Mouse (Mus musculus) bone marrow macrophage, adult 2 months (primary cell): Measurements from ENCODE around the gene Smyd1. TPM values are rescaled to one million over a fixed set of nuclear protein-coding genes. Genes with fewer than 3 reads are reported as not detected.
A peak's percentile ranks its signal among the peaks of the same experiment; 100 is the strongest.

Experiments
- H3K27ac ChIP-seq: 2 replicates; pipeline ENCODE4 v1.5.1; 2012; ENCODE audit warnings: low read depth, low read length; ENCODE audit not compliant: insufficient read depth
- H3K4me1 ChIP-seq: 2 replicates; pipeline ENCODE4 v1.6.1; 2012; ENCODE audit warnings: low read length; ENCODE audit not compliant: control insufficient read depth, insufficient read depth
- H3K4me3 ChIP-seq: 2 replicates; pipeline ENCODE4 v1.5.1; 2012; ENCODE audit warnings: mild to moderate bottlenecking, low read length, moderate library complexity; ENCODE audit not compliant: insufficient read depth
- CTCF ChIP-seq: IDR thresholded peaks from 2 replicates; pipeline ENCODE4 v1.5.1; 2012; ENCODE audit warnings: low read depth, mild to moderate bottlenecking, low read length, moderate library complexity
- POLR2A ChIP-seq: IDR thresholded peaks from 2 replicates; pipeline ENCODE4 v1.6.1; 2012; ENCODE audit warnings: mild to moderate bottlenecking, low read depth, low read length, borderline replicate concordance
- polyA plus RNA-seq: library from polyadenylated mRNA; stranded (reverse); fragments of >200 nt; gene quantifications from 2 replicates; pipeline ENCODE4 v1.2.4, GENCODE M21; 2012; ENCODE audit not compliant: missing spikeins, insufficient read depth, insufficient read length

The Smyd1 gene
- polyA plus RNA-seq, 1 experiment = not detected

DNA sequence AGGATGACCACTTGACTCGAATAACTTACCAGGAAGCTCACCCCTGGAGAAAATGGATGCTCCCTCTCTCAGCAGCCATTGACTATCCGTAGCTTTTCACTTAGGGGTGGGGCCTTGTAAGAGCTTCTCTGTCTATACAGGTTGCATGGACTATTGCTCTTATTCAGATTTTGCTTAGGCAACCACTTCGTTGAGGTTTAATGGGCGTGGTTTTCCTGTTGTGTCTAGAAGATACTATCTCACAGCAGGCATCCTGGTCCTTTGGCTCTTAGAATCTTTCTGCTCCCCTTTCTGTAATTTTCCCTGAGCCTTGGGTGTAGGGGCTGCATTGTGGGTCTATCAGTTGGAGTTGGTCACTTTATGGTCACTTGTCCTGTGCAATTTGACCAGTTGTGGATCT lies 100.5 kb downstream of the Smyd1 start:
- H3K4me1 ChIP-seq = peaks cover 21% of the 10 kb centered on the region
- no peak overlapping the region for H3K4me3 ChIP-seq
- no peak overlapping the region for H3K27ac ChIP-seq
- TF ChIP-seq POLR2A (no peak), CTCF (no peak)

- TF ChIP-seq CTCF (no peak), POLR2A (no peak)
- Histone ChIP-seq H3K27ac (no peak overlapping the region), H3K4me3 (no peak overlapping the region), H3K4me1 (peaks cover 11% of the 10 kb centered on the region)
Observed at GRCm38 (mm10) chr6:71212471-71212870, 109.6 kb downstream of the Smyd1 start.

GRCm38 (mm10) chr6:71211917-71212316 lies 110.1 kb downstream of the Smyd1 start:
- no peak overlapping the region for H3K4me3 ChIP-seq
- TF ChIP-seq CTCF (no peak), POLR2A (no peak)
- H3K27ac ChIP-seq = no peak overlapping the region
- H3K4me1 ChIP-seq = peaks cover 11% of the 10 kb centered on the region

- peaks cover 11% of the 10 kb centered on the region for H3K4me1 ChIP-seq
- TF ChIP-seq CTCF = no peak
- no peak for TF ChIP-seq POLR2A
Observed at GRCm38 (mm10) chr6:71208691-71209090, 113.3 kb downstream of the Smyd1 start.

GRCm38 (mm10) chr6:71204166-71204565 lies 117.9 kb downstream of the Smyd1 start:
- Histone ChIP-seq H3K27ac (no peak overlapping the region), H3K4me1 (peaks cover 26% of the 10 kb centered on the region), H3K4me3 (no peak overlapping the region)
- no peak for TF ChIP-seq CTCF
- no peak for TF ChIP-seq POLR2A

More at GRCm38 (mm10) chr6:71208691-71209090, 113.3 kb downstream of the Smyd1 start:
- Histone ChIP-seq H3K27ac (no peak overlapping the region), H3K4me3 (no peak overlapping the region)

DNA sequence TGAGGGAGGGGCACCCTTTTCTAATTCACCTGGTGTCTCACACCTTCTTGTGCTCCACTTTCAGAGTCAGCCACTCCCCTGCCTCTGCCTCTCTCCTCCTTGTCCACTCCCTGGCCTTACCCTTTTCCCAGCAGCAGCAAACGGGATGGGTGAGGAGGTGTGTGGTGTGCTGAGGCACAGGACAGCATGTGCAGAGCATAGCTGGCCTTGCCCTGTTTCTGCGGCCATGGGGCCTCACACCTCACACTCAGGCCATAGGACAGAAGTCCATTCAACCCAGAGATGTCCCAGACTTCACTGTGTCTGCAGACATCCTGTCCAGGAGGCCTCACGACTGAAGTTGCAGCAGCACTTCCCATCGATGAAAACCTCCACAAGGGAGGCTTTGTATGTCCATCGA lies 118.4 kb downstream of the Smyd1 start:
- no peak overlapping the region for H3K27ac ChIP-seq
- no peak for TF ChIP-seq CTCF
- TF ChIP-seq POLR2A = no peak
- H3K4me1 ChIP-seq = peaks cover 25% of the 10 kb centered on the region
- no peak overlapping the region for H3K4me3 ChIP-seq

DNA sequence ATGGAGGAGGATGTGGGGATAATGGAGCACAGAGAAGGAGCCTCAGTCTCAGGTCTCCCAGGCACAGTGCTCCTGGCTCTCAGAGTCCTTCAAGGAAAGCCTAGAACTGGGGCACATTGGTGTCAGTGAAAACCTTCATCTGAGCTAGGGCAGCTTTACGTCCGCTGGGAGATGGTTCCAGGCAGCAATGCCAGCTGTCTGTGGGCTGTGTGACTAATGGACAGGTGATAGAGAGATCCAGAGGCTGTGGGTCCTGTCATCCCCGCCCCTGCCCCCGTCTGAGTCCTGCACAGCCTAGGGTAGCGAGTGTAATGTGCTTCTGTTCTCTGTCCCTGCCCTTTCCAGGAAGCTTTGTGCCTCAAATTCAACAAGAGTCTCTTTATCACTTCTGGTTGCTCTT lies 120.1 kb downstream of the Smyd1 start:
- no peak overlapping the region for H3K4me3 ChIP-seq
- H3K4me1 ChIP-seq = peaks cover 34% of the 10 kb centered on the region
- TF ChIP-seq CTCF (no peak), POLR2A (no peak)
- H3K27ac ChIP-seq = no peak overlapping the region

- no peak for TF ChIP-seq CTCF
- TF ChIP-seq POLR2A = no peak
- H3K4me3 ChIP-seq = no peak within 1 kb of the TSS
- peaks cover 40% of the 10 kb centered on the region for H3K4me1 ChIP-seq
- no peak within 1 kb of the TSS for H3K27ac ChIP-seq
Observed at GRCm38 (mm10) chr6:71199612-71200011, 122.4 kb downstream of the Smyd1 start, which contains the start of gene Fabp1. Fabp1 (plus strand) TSS chr6:71199827.

- peaks cover 44% of the 10 kb centered on the region for H3K4me1 ChIP-seq
- H3K27ac ChIP-seq = peak overlapping the region; percentile 61
- H3K4me3 ChIP-seq = peak overlapping the region; percentile 33
- TF ChIP-seq POLR2A (no peak), CTCF (no peak)
Observed at GRCm38 (mm10) chr6:71197636-71198535, 124.1 kb downstream of the Smyd1 start.

DNA sequence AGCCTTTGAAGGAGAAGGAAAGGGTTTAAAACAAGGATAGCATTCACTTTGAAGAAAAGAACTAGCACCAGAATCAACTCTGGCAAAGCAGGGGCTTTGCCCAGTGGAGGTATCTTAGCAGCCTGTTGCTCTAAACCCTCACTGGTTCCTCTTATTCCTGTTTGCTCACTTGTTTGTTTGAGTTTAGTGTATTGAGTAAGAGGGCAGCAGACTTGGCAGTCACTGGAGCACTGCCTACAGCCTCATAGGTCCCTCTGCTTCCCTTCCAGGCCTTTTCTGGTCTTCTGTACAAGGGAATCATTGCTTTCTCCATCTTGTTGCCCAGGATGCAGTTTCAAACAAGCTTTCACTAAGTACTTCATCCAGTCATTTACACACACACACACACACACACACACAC lies 125.9 kb downstream of the Smyd1 start:
- H3K4me1 ChIP-seq = peaks cover 42% of the 10 kb centered on the region
- H3K4me3 ChIP-seq = no peak overlapping the region
- no peak overlapping the region for H3K27ac ChIP-seq
- TF ChIP-seq POLR2A = no peak
- TF ChIP-seq CTCF = no peak
